Comparison of ENCODE assay signal across 21 mouse cellular contexts in the genomic region with DNA sequence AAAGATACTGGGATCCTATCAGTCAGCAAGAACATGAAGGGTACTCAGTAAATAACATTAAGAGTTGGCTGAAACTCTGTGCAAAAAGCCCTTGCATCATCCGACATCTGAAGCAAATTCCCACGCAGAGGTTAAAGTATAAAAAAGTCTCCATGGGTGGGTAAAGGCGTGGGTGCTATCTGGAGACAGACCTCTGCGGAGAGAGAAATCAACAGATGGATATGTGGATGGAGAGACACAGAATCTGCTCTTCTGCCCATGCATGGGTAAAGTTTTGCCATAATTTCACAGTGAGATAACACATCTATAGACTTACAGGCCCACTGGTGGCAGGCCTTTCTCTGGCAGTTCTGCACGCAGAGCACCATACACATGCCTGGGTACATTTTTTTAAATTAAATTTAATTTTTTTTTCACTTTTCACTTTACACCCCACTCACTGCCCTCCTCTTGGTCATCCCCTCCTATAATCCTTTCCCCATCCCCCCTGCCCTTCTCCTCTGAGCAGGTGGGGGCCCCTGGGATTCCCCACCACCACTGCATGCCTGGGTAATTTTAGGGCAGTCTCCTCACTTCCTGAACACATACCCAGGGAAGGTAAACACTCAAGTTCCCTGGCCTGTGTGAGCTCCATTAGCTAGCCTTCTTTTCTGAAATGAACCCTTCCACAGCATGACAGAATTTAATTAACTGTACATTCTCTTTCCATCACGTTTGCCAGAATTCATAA.
DNase-seq lines count a peak whose midpoint lies in the region; ATAC-seq lines count a peak whose summit lies in the region.
"Had no signal": no experiment of that assay in that cellular context is flagged by ENCODE, and none has a peak within 500 bp of the region (broad histone marks: within the 10 kb centered on the region; RNA-seq: fewer than 3 reads in every experiment).

No protein-coding gene starts in this region.

- H3K27ac ChIP-seq in kidney, embryonic 15.5 days = no peak overlapping the region
- H3K27ac ChIP-seq in limb, embryonic 15.5 days = no peak overlapping the region
- H3K27ac ChIP-seq in limb, embryonic 10.5 days = no peak overlapping the region
- H3K27ac ChIP-seq: forebrain, embryonic 10.5 days; heart, embryonic 13.5 days; hindbrain, embryonic 13.5 days; macrophage had no signal

- H3K36me3 ChIP-seq in kidney, embryonic 15.5 days = no peaks in the 10 kb centered on the region
- no peaks in the 10 kb centered on the region for H3K36me3 ChIP-seq in limb, embryonic 15.5 days
- no peaks in the 10 kb centered on the region for H3K36me3 ChIP-seq in limb, embryonic 10.5 days
- H3K36me3 ChIP-seq: forebrain, embryonic 10.5 days; heart, embryonic 13.5 days; hindbrain, embryonic 13.5 days had no signal

- no peak overlapping the region for H3K9ac ChIP-seq in kidney, embryonic 15.5 days
- no peak overlapping the region for H3K9ac ChIP-seq in limb, embryonic 15.5 days
- H3K9ac ChIP-seq: heart, embryonic 13.5 days; hindbrain, embryonic 13.5 days had no signal

- peak; percentile 66 for ATAC-seq in frontal cortex, adult (ENCODE audit: low TSS enrichment)
- peak; percentile 49; the same call in 1 of the 2 replicates for ATAC-seq in kidney, embryonic 15.5 days (replicated peaks; ENCODE audit: low FRiP score)
- ATAC-seq in limb, embryonic 15.5 days (ENCODE audit: insufficient number of reproducible peaks, low FRiP score, low TSS enrichment, low read depth) = peak; percentile 19; the same call in 1 of the 2 replicates
- ATAC-seq: CD4-positive, CD25-positive, alpha-beta regulatory T cell, adult 4 months; inflammation-experienced regulatory T-cells, adult 6 months had no signal

- 78% methylated on average over 6 of the region's 6 CpGs for WGBS in kidney, embryonic 15.5 days
- WGBS in limb, embryonic 15.5 days = 76% methylated on average over 6 of the region's 6 CpGs
- 83% methylated on average over 6 of the region's 6 CpGs for WGBS in limb, embryonic 10.5 days

- no peak overlapping the region for H3K4me3 ChIP-seq in kidney, embryonic 15.5 days (replicated peaks)
- no peak overlapping the region for H3K4me3 ChIP-seq in limb, embryonic 15.5 days
- no peak overlapping the region for H3K4me3 ChIP-seq in limb, embryonic 10.5 days
- H3K4me3 ChIP-seq: forebrain, embryonic 10.5 days; heart, embryonic 13.5 days; hindbrain, embryonic 13.5 days had no signal

- no peak for DNase-seq in frontal cortex, postnatal 10 days (ENCODE audit: low spot score in 2 of 2)
- no peak for DNase-seq in kidney, adult 9 months
- DNase-seq in limb, embryonic 10.5 days (ENCODE audit: low spot score) = no peak
- no peak for DNase-seq in lung, postnatal 25 days (ENCODE audit: low spot score)
- DNase-seq: adrenal gland, postnatal 14 days; cerebellum, adult 9-10 months; gastrocnemius, postnatal 10 days; kidney, adult 2 months; kidney, postnatal 4 days; left cerebral cortex, postnatal 4 days; thymus, adult 2 months; thymus, postnatal 4 days had no signal

- H3K4me1 ChIP-seq in kidney, embryonic 15.5 days = peaks cover 7% of the 10 kb centered on the region; the same call in 1 of the 2 replicates
- H3K4me1 ChIP-seq in limb, embryonic 15.5 days = 0 out of 2 replicates have a peak, but pooled peaks cover 6% of the 10 kb centered on the region
- no peaks in the 10 kb centered on the region for H3K4me1 ChIP-seq in limb, embryonic 10.5 days
- H3K4me1 ChIP-seq: forebrain, embryonic 10.5 days; heart, embryonic 13.5 days had no signal

- H3K9me3 ChIP-seq in kidney, embryonic 15.5 days (replicated peaks) = no peaks in the 10 kb centered on the region; the same call in 1 of the 2 replicates
- H3K9me3 ChIP-seq in limb, embryonic 15.5 days = no peaks in the 10 kb centered on the region
- H3K9me3 ChIP-seq in limb, embryonic 10.5 days (replicated peaks) = no peaks in the 10 kb centered on the region
- H3K9me3 ChIP-seq: forebrain, embryonic 10.5 days; hindbrain, embryonic 13.5 days had no signal

- no peak overlapping the region for H3K4me2 ChIP-seq in kidney, embryonic 15.5 days
- H3K4me2 ChIP-seq in limb, embryonic 15.5 days = no peak overlapping the region
- H3K4me2 ChIP-seq: heart, embryonic 13.5 days; hindbrain, embryonic 13.5 days had no signal

- no peaks in the 10 kb centered on the region for H3K27me3 ChIP-seq in kidney, embryonic 15.5 days
- no peaks in the 10 kb centered on the region for H3K27me3 ChIP-seq in limb, embryonic 15.5 days
- H3K27me3 ChIP-seq in limb, embryonic 10.5 days (ENCODE audit: low read depth, poor library complexity, severe bottlenecking) = no peaks in the 10 kb centered on the region
- H3K27me3 ChIP-seq: heart, embryonic 13.5 days; hindbrain, embryonic 13.5 days had no signal
